Mouse (Mus musculus) stomach, embryonic 14.5 days (tissue): ENCODE data around the gene Aldh1l2. TPM values are rescaled to one million over a fixed set of nuclear protein-coding genes. Genes with fewer than 3 reads are reported as not detected.

Experiments used
- ATAC-seq: fragments of 200-750 bp; cut with Nextera tagmentation; 2 replicates; pipeline ENCODE4 v1.8.0; 2017; ENCODE audit warnings: low read depth, moderate TSS enrichment; ENCODE audit not compliant: insufficient number of reproducible peaks, insufficient read depth, low FRiP score
- H3K27ac ChIP-seq: fragments of 300-500 bp; sonication (generic); 2 replicates; pipeline ENCODE4 v1.5.1; 2014; ENCODE audit warnings: mild to moderate bottlenecking, low read length, moderate library complexity, mixed read lengths
- H3K27me3 ChIP-seq: fragments of 300-500 bp; sonication (generic); 2 replicates; pipeline ENCODE4 v1.6.1; 2014; ENCODE audit warnings: low read length, control low read depth, mixed read lengths; ENCODE audit not compliant: control insufficient read depth, insufficient read depth
- H3K36me3 ChIP-seq: fragments of 300-500 bp; sonication (generic); 2 replicates; pipeline ENCODE4 v1.6.1; 2014; ENCODE audit warnings: mild to moderate bottlenecking, control low read depth, low read length, moderate library complexity, mixed read lengths; ENCODE audit not compliant: control insufficient read depth, insufficient read depth
- H3K4me1 ChIP-seq: fragments of 300-500 bp; sonication (generic); 2 replicates; pipeline ENCODE4 v1.6.1; 2014; ENCODE audit warnings: low read length, control low read depth, mixed read lengths; ENCODE audit not compliant: control insufficient read depth, insufficient read depth
- H3K4me2 ChIP-seq: fragments of 300-500 bp; sonication (generic); replicated peaks from 2 replicates; pipeline ENCODE4 v1.6.1; 2014; ENCODE audit warnings: low read depth, low read length, control low read depth
- H3K4me3 ChIP-seq: fragments of 300-500 bp; sonication (generic); 2 replicates; pipeline ENCODE4 v1.5.1; 2014; ENCODE audit warnings: low read depth, low read length, control low read depth
- H3K9ac ChIP-seq: fragments of 300-500 bp; sonication (generic); replicated peaks from 2 replicates; pipeline ENCODE4 v1.6.1; 2014; ENCODE audit warnings: low read depth, mild to moderate bottlenecking, control low read depth, low read length, moderate library complexity, mixed read lengths
- H3K9me3 ChIP-seq: fragments of 300-500 bp; sonication (generic); 2 replicates; pipeline ENCODE4 v1.6.1; 2016; ENCODE audit warnings: low read depth, low read length, control low read depth; ENCODE audit not compliant: control insufficient read depth
- WGBS: fragments of 180-500 bp; shearing (Covaris S2); extraction: QIAGEN DNeasy Blood & Tissue Kit; methylation state at CpG from one replicate; pipeline ENCODE4 v1.1.7; 2014; 5-methylcytosine and 5-hydroxymethylcytosine counted together
- polyA plus RNA-seq: library from polyadenylated mRNA; unstranded; fragments of >200 nt; fragmentation: Nextera tagmentation; extraction: Ambion mirVana; gene quantifications from 2 replicates; pipeline ENCODE4 v1.2.1, GENCODE M21; 2014

Aldh1l2 gene
- polyA plus RNA-seq, 1 experiment from 2014 or later: 2.2 TPM

- H3K4me3 ChIP-seq: no peak overlapping the region
- ATAC-seq: no peak
- no peak overlapping the region for H3K9ac ChIP-seq
- H3K4me1 ChIP-seq: no peaks in the 10 kb centered on the region
- H3K9me3 ChIP-seq: no peaks in the 10 kb centered on the region
- H3K27me3 ChIP-seq: no peaks in the 10 kb centered on the region
- WGBS: 63% methylated on average over 8 of the region's 8 CpGs
- H3K27ac ChIP-seq: no peak overlapping the region
- H3K36me3 ChIP-seq: no peaks in the 10 kb centered on the region
- H3K4me2 ChIP-seq: no peak overlapping the region
Observed at GRCm38 (mm10) chr10:83508962-83509660, 24.8 kb downstream of the Aldh1l2 start.

GRCm38 (mm10) chr10:83497321-83497720 lies 36.6 kb downstream of the Aldh1l2 start:
- Histone ChIP-seq H3K4me1 (no peaks in the 10 kb centered on the region), H3K27me3 (no peaks in the 10 kb centered on the region), H3K36me3 (no peaks in the 10 kb centered on the region), H3K9ac (no peak overlapping the region), H3K27ac (no peak overlapping the region), H3K4me2 (no peak overlapping the region), H3K9me3 (no peaks in the 10 kb centered on the region), H3K4me3 (no peak overlapping the region)
- ATAC-seq: no peak
- WGBS: 88% methylated on average over 13 of the region's 13 CpGs

GRCm38 (mm10) chr10:83490506-83490905 lies 43.4 kb downstream of the Aldh1l2 start:
- no peaks in the 10 kb centered on the region for H3K36me3 ChIP-seq
- no peak overlapping the region for H3K4me2 ChIP-seq
- H3K4me3 ChIP-seq: no peak overlapping the region
- no peaks in the 10 kb centered on the region for H3K27me3 ChIP-seq
- H3K9me3 ChIP-seq: no peaks in the 10 kb centered on the region
- WGBS: 86% methylated on average over 6 of the region's 6 CpGs
- no peak for ATAC-seq
- no peak overlapping the region for H3K27ac ChIP-seq
- H3K4me1 ChIP-seq: no peaks in the 10 kb centered on the region
- H3K9ac ChIP-seq: no peak overlapping the region

GRCm38 (mm10) chr10:83477286-83477685 lies 56.7 kb downstream of the Aldh1l2 start:
- no peak overlapping the region for H3K4me3 ChIP-seq
- no peaks in the 10 kb centered on the region for H3K36me3 ChIP-seq
- no peaks in the 10 kb centered on the region; the same call in 1 of the 2 replicates for H3K9me3 ChIP-seq
- H3K9ac ChIP-seq: no peak overlapping the region
- no peak for ATAC-seq
- H3K4me2 ChIP-seq: no peak overlapping the region
- no peaks in the 10 kb centered on the region for H3K4me1 ChIP-seq
- no peaks in the 10 kb centered on the region for H3K27me3 ChIP-seq
- no peak overlapping the region for H3K27ac ChIP-seq
- whole genome bisulfite sequencing: 81% methylated on average over 5 of the region's 5 CpGs

- 92% methylated on average over 13 of the region's 13 CpGs for WGBS
- Histone ChIP-seq H3K4me2 (no peak overlapping the region), H3K9me3 (no peaks in the 10 kb centered on the region; the same call in 1 of the 2 replicates), H3K9ac (no peak overlapping the region), H3K4me1 (no peaks in the 10 kb centered on the region), H3K4me3 (no peak overlapping the region), H3K27ac (no peak overlapping the region), H3K27me3 (no peaks in the 10 kb centered on the region), H3K36me3 (no peaks in the 10 kb centered on the region)
- ATAC-seq: no peak
Observed at GRCm38 (mm10) chr10:83475226-83475625, 58.7 kb downstream of the Aldh1l2 start.

- no peak overlapping the region for H3K27ac ChIP-seq
- no peaks in the 10 kb centered on the region for H3K36me3 ChIP-seq
- ATAC-seq: no peak
- H3K9me3 ChIP-seq: peaks cover 23% of the 10 kb centered on the region; the same call in 1 of the 2 replicates
- H3K4me3 ChIP-seq: no peak overlapping the region
- H3K4me2 ChIP-seq: no peak overlapping the region
- H3K27me3 ChIP-seq: no peaks in the 10 kb centered on the region
- no peaks in the 10 kb centered on the region for H3K4me1 ChIP-seq
- H3K9ac ChIP-seq: no peak overlapping the region
- 84% methylated on average over 3 of the region's 3 CpGs for WGBS
Observed at GRCm38 (mm10) chr10:83457531-83457930, 76.4 kb downstream of the Aldh1l2 start.

GRCm38 (mm10) chr10:83448582-83448981 lies 85.4 kb downstream of the Aldh1l2 start:
- H3K36me3 ChIP-seq: no peaks in the 10 kb centered on the region
- H3K4me1 ChIP-seq: no peaks in the 10 kb centered on the region
- no peak overlapping the region for H3K27ac ChIP-seq
- 89% methylated on average over 7 of the region's 7 CpGs for WGBS
- no peaks in the 10 kb centered on the region for H3K27me3 ChIP-seq
- no peak overlapping the region for H3K4me2 ChIP-seq
- ATAC-seq: no peak
- H3K9me3 ChIP-seq: peaks cover 6% of the 10 kb centered on the region
- no peak overlapping the region for H3K4me3 ChIP-seq
- H3K9ac ChIP-seq: no peak overlapping the region
